Mouse (Mus musculus) forebrain, embryonic 13.5 days (tissue): ENCODE results near the gene Olfr266. TPM values are rescaled to one million over a fixed set of nuclear protein-coding genes. Genes with fewer than 3 reads are reported as not detected.

Experiments
- ATAC-seq: fragments of 200-750 bp; cut with Nextera tagmentation; 2 replicates; pipeline ENCODE4 v1.8.0; 2017
- H3K27ac ChIP-seq: fragments of 300-500 bp; sonication (generic); 2 replicates; pipeline ENCODE4 v1.5.1; 2015; ENCODE audit warnings: inconsistent platforms, mild to moderate bottlenecking, moderate library complexity
- H3K27me3 ChIP-seq: fragments of 300-500 bp; sonication (generic); 2 replicates; pipeline ENCODE4 v1.6.1; 2015; ENCODE audit warnings: mild to moderate bottlenecking, inconsistent platforms
- H3K36me3 ChIP-seq: fragments of 300-500 bp; sonication (generic); 2 replicates; pipeline ENCODE4 v1.6.1; 2015; ENCODE audit warnings: mild to moderate bottlenecking, inconsistent platforms; ENCODE audit not compliant: poor library complexity, severe bottlenecking
- H3K4me1 ChIP-seq: fragments of 300-500 bp; sonication (generic); 2 replicates; pipeline ENCODE4 v1.6.1; 2015; ENCODE audit warnings: inconsistent platforms
- H3K4me2 ChIP-seq: fragments of 300-500 bp; sonication (generic); 2 replicates; pipeline ENCODE4 v1.6.1; 2015; ENCODE audit warnings: inconsistent platforms, mild to moderate bottlenecking, moderate library complexity
- H3K4me3 ChIP-seq: fragments of 300-500 bp; sonication (generic); 2 replicates; pipeline ENCODE4 v1.5.1; 2015; ENCODE audit warnings: mild to moderate bottlenecking, inconsistent platforms
- H3K9ac ChIP-seq: fragments of 300-500 bp; sonication (generic); 2 replicates; pipeline ENCODE4 v1.6.1; 2015; ENCODE audit warnings: mild to moderate bottlenecking, inconsistent platforms
- H3K9me3 ChIP-seq: fragments of 300-500 bp; sonication (generic); replicated peaks from 2 replicates; pipeline ENCODE4 v1.6.1; 2016; ENCODE audit warnings: inconsistent platforms
- WGBS: fragments of 180-500 bp; shearing (Covaris S2); methylation state at CpG from one replicate; pipeline ENCODE4 v1.1.7; 2015; 5-methylcytosine and 5-hydroxymethylcytosine counted together
- polyA plus RNA-seq: library from polyadenylated mRNA; unstranded; fragments of >200 nt; fragmentation: Nextera tagmentation; extraction: Ambion mirVana; gene quantifications from 2 replicates; pipeline ENCODE4 v1.2.1, GENCODE M21; 2015

The Olfr266 gene
- not detected in 2 replicates for polyA plus RNA-seq

GRCm38 (mm10) chr3:106826187-106826586 lies at the start of gene Olfr266:
TSS of gene Olfr266 (minus strand) at chr3:106826287.
- Histone ChIP-seq H3K9ac (no peak within 1 kb of the TSS), H3K4me1 (no peaks in the 10 kb centered on the region), H3K27me3 (no peaks in the 10 kb centered on the region), H3K4me3 (no peak within 1 kb of the TSS), H3K36me3 (no peaks in the 10 kb centered on the region), H3K4me2 (no peak within 1 kb of the TSS), H3K27ac (no peak within 1 kb of the TSS), H3K9me3 (no peaks in the 10 kb centered on the region)
- ATAC-seq, result no peak
- WGBS, result 88% methylated on average over 1 of the region's 1 CpGs

GRCm38 (mm10) chr3:106875626-106876025 lies 49.5 kb upstream of the Olfr266 start:
- no peak for ATAC-seq
- WGBS, result 95% methylated on average over 1 of the region's 1 CpGs
- no peak overlapping the region for H3K4me2 ChIP-seq

DNA sequence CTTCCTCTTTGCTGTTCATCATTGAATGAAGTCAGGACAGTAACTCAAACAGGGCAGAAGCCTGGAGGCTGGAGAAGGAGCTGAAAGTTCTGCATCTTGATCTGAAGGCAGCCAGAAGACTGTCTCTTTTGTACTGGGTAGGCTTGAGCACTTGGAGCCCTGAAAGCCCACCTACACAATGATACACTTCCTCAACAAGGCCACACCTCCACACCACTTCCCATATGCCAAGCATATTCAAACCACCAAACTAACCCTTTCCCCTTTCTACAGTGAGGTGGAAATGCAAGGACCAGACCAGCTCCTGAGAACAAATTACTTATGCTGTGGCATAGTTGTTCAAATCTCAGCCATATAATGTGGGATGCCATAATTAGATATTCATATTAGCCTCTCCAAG lies 46.8 kb upstream of the Olfr266 start:
- no peak overlapping the region for H3K9ac ChIP-seq
- H3K9me3 ChIP-seq, result no peaks in the 10 kb centered on the region
- no peak overlapping the region for H3K27ac ChIP-seq
- H3K4me3 ChIP-seq, result no peak overlapping the region
- H3K4me2 ChIP-seq, result no peak overlapping the region
- no peak for ATAC-seq
- no peaks in the 10 kb centered on the region for H3K36me3 ChIP-seq
- H3K4me1 ChIP-seq, result no peaks in the 10 kb centered on the region
- H3K27me3 ChIP-seq, result no peaks in the 10 kb centered on the region

More at GRCm38 (mm10) chr3:106875626-106876025, 49.5 kb upstream of the Olfr266 start:
- H3K27me3 ChIP-seq, result no peaks in the 10 kb centered on the region
- no peak overlapping the region for H3K9ac ChIP-seq
- H3K27ac ChIP-seq, result no peak overlapping the region
- no peaks in the 10 kb centered on the region for H3K9me3 ChIP-seq
- no peaks in the 10 kb centered on the region for H3K36me3 ChIP-seq
- H3K4me3 ChIP-seq, result no peak overlapping the region
- no peaks in the 10 kb centered on the region for H3K4me1 ChIP-seq

DNA sequence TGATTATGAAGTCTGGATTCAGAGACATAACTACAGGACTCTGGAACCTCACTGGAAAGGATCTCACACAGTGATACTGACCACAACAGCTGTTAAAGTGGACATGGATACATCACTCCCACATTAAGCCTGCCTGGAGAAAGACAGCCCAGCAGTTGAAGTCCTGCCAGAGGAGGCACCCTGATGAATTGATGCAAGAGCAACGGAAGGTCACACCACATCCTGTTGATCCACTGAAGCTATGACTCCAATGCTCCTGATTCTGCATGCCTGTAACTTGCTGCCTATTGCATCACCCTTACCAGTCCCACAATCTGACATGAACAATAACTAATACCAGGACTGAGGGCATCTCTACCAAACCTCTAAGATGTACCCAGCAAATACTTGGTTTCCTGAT lies 6.0 kb upstream of the Olfr266 start:
- Histone ChIP-seq H3K27ac (no peak overlapping the region), H3K36me3 (no peaks in the 10 kb centered on the region), H3K27me3 (no peaks in the 10 kb centered on the region), H3K4me1 (no peaks in the 10 kb centered on the region), H3K9me3 (0 out of 2 replicates have a peak, but pooled peaks cover 9% of the 10 kb centered on the region), H3K9ac (no peak overlapping the region), H3K4me2 (no peak overlapping the region), H3K4me3 (no peak overlapping the region)
- 90% methylated on average over 1 of the region's 1 CpGs for WGBS
- no peak for ATAC-seq

GRCm38 (mm10) chr3:106817676-106818075 lies 8.4 kb downstream of the Olfr266 start:
- H3K4me2 ChIP-seq, result no peak overlapping the region
- H3K36me3 ChIP-seq, result no peaks in the 10 kb centered on the region
- ATAC-seq, result no peak
- H3K27me3 ChIP-seq, result no peaks in the 10 kb centered on the region
- H3K9me3 ChIP-seq, result no peaks in the 10 kb centered on the region
- no peak overlapping the region for H3K27ac ChIP-seq
- no peak overlapping the region for H3K9ac ChIP-seq
- no peak overlapping the region for H3K4me3 ChIP-seq
- 83% methylated on average over 2 of the region's 2 CpGs for WGBS
- no peaks in the 10 kb centered on the region for H3K4me1 ChIP-seq

- Histone ChIP-seq H3K4me1 (no peaks in the 10 kb centered on the region), H3K27me3 (no peaks in the 10 kb centered on the region), H3K36me3 (no peaks in the 10 kb centered on the region), H3K4me2 (no peak overlapping the region), H3K27ac (no peak overlapping the region), H3K4me3 (no peak overlapping the region), H3K9me3 (no peaks in the 10 kb centered on the region), H3K9ac (no peak overlapping the region)
- ATAC-seq, result no peak
- 72% methylated on average over 2 of the region's 2 CpGs for WGBS
Measured at GRCm38 (mm10) chr3:106808972-106809695, 17.0 kb downstream of the Olfr266 start.

DNA sequence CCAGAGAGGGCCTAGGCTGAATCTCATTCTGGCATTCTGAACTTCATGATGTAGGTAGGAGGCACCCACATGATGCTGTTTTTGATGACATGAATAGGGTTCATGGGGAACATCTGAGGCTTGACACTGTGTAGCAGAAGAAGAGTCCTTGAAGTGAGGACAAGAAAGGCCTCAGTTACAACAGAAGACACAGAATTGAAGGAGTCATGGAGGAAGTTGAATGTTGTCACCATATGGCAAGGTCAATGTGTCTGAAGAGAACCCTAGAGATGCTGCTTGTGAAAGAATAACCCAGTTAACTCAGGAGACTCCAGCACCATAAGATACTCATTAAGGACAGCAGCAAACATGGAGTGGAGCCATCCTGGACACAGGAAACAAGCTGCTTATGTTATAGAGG lies 28.0 kb downstream of the Olfr266 start:
- no peak overlapping the region for H3K4me3 ChIP-seq
- no peak for ATAC-seq
- no peak overlapping the region for H3K9ac ChIP-seq
- H3K9me3 ChIP-seq, result no peaks in the 10 kb centered on the region
- no peak overlapping the region for H3K27ac ChIP-seq
- H3K4me2 ChIP-seq, result no peak overlapping the region
- no peaks in the 10 kb centered on the region for H3K4me1 ChIP-seq
- no peaks in the 10 kb centered on the region for H3K36me3 ChIP-seq
- no peaks in the 10 kb centered on the region for H3K27me3 ChIP-seq

DNA sequence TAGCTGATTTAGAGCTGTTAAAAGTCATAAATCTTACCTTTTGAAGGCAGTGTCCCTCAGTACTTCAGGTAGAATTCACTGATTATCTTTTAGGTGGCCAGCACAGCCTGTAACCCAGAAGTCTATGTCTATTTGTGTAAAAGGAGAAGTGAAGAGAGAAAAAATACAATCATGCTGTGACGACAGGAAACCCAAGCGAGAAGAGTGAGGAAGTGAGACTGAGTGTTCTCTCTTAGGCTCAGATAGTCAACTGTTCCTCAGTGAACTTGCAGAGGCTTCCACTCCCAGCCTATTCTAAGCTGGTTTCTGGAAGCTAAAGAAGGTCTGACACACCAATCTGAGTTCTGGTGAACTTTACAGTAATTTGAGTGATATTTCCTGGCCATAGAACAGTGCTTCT lies 36.2 kb downstream of the Olfr266 start, which contains the start of gene Cd53:
Gene Cd53, minus strand, starts transcription at position 220 of the 400 bp plus-strand sequence.
- Histone ChIP-seq H3K4me1 (no peaks in the 10 kb centered on the region), H3K36me3 (no peaks in the 10 kb centered on the region), H3K27me3 (no peaks in the 10 kb centered on the region), H3K9ac (no peak within 1 kb of the TSS), H3K27ac (no peak within 1 kb of the TSS), H3K9me3 (no peaks in the 10 kb centered on the region), H3K4me3 (no peak within 1 kb of the TSS), H3K4me2 (no peak within 1 kb of the TSS)
- ATAC-seq, result no peak
- 72% methylated on average over 2 of the region's 2 CpGs for WGBS

DNA sequence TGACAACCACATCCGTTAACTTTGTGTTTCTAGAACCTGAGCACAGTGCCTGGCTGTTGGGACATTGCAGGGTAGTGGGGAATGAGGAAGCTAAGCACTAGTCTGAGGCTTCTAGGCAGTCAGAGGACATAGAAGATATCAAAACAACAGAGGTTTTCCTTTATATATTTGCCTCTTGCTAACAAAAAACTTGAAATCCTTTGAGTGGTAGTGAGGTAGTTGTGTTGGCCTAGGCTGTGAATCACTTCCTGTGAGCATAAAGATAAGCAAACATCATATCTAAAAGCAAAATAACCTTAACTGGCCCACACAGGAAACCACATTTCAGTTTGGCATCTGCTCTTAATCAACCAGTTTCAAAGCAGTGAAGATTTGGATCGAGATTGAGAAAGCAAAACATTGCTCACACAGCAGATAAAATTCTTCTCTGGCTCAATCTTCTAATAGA lies 37.6 kb downstream of the Olfr266 start:
- Histone ChIP-seq H3K4me2 (no peak overlapping the region), H3K27me3 (no peaks in the 10 kb centered on the region), H3K9ac (no peak overlapping the region), H3K36me3 (no peaks in the 10 kb centered on the region), H3K4me3 (no peak overlapping the region), H3K9me3 (no peaks in the 10 kb centered on the region), H3K4me1 (no peaks in the 10 kb centered on the region), H3K27ac (no peak overlapping the region)
- 70% methylated on average over 2 of the region's 2 CpGs for WGBS
- no peak for ATAC-seq

- Histone ChIP-seq H3K27ac (no peak overlapping the region), H3K9me3 (no peaks in the 10 kb centered on the region), H3K9ac (no peak overlapping the region), H3K27me3 (no peaks in the 10 kb centered on the region), H3K36me3 (no peaks in the 10 kb centered on the region), H3K4me1 (no peaks in the 10 kb centered on the region), H3K4me3 (no peak overlapping the region), H3K4me2 (no peak overlapping the region)
- ATAC-seq, result no peak
Measured at GRCm38 (mm10) chr3:106787972-106788371, 38.1 kb downstream of the Olfr266 start.

DNA sequence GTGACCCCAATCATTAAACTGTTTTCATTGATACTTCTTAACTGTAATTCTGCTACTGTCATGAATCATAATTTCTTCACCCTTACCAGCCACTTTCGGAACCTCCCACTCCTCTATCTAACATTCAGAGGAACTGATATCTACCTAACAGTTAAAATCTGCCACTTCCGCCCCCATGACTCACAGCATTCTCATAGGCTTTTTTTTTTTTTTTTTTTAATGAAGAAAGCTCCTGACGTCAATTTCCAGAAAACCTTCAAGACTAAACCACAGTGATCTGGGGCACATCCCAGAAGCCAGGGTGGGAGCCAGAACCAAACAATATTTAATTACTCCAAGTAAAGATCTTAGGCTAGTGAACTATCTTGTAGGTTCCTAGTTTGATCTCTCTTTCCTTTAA lies 41.0 kb downstream of the Olfr266 start:
- Histone ChIP-seq H3K27me3 (no peaks in the 10 kb centered on the region), H3K27ac (no peak overlapping the region), H3K4me1 (no peaks in the 10 kb centered on the region), H3K4me3 (no peak overlapping the region), H3K36me3 (no peaks in the 10 kb centered on the region), H3K9ac (no peak overlapping the region), H3K4me2 (no peak overlapping the region), H3K9me3 (no peaks in the 10 kb centered on the region)
- ATAC-seq, result no peak
- WGBS, result 81% methylated on average over 3 of the region's 3 CpGs

- Histone ChIP-seq H3K27me3 (no peaks in the 10 kb centered on the region), H3K36me3 (no peaks in the 10 kb centered on the region), H3K9me3 (no peaks in the 10 kb centered on the region), H3K4me3 (no peak overlapping the region), H3K4me1 (no peaks in the 10 kb centered on the region), H3K4me2 (no peak overlapping the region), H3K27ac (no peak overlapping the region), H3K9ac (no peak overlapping the region)
- WGBS, result 94% methylated on average over 1 of the region's 1 CpGs
- ATAC-seq, result no peak
Measured at GRCm38 (mm10) chr3:106771834-106772233, 54.3 kb downstream of the Olfr266 start.
